Mouse (Mus musculus): Measurements from ENCODE around the gene Smyd4.

Smyd4 gene

GRCm38 (mm10) chr11:75420810-75421374 is 72.7 kb downstream of the Smyd4 start:
- no peak for DNase-seq (ENCODE audit: low spot score in 2 of 2)

GRCm38 (mm10) chr11:75421375-75422012 is 73.3 kb downstream of the Smyd4 start:
- DNase-seq (ENCODE audit: low spot score in 2 of 2): no peak

GRCm38 (mm10) chr11:75422013-75422792 is 74.0 kb downstream of the Smyd4 start, which contains the start of gene Serpinf1:
Gene Serpinf1, minus strand, starts transcription at chr11:75422701.
- DNase-seq (ENCODE audit: low spot score in 2 of 2): no peak

- DNase-seq (ENCODE audit: low spot score in 2 of 2): no peak
These were observed 74.9 kb downstream of the Smyd4 start for GRCm38 (mm10) chr11:75423091-75423490.

GRCm38 (mm10) chr11:75424033-75424432 is 75.8 kb downstream of the Smyd4 start:
- no peak for DNase-seq (ENCODE audit: low spot score in 2 of 2)

- DNase-seq (ENCODE audit: low spot score in 2 of 2): no peak
These were observed 76.2 kb downstream of the Smyd4 start for GRCm38 (mm10) chr11:75424459-75424858.

- no peak for DNase-seq (ENCODE audit: low spot score in 2 of 2)
These were observed 80.9 kb downstream of the Smyd4 start for GRCm38 (mm10) chr11:75429019-75429705.

- peak; percentile 77 to 88 for DNase-seq (ENCODE audit: low spot score in 2 of 2)
These were observed 83.1 kb downstream of the Smyd4 start for GRCm38 (mm10) chr11:75431307-75431706.

GRCm38 (mm10) chr11:75434138-75434537 is 85.9 kb downstream of the Smyd4 start:
- no peak for DNase-seq (ENCODE audit: low spot score in 2 of 2)

- no peak for DNase-seq (ENCODE audit: low spot score in 2 of 2)
These were observed 90.0 kb downstream of the Smyd4 start for GRCm38 (mm10) chr11:75438194-75438593.

GRCm38 (mm10) chr11:75438804-75439203 is 90.6 kb downstream of the Smyd4 start:
- no peak for DNase-seq (ENCODE audit: low spot score in 2 of 2)

GRCm38 (mm10) chr11:75439363-75439762 is 91.1 kb downstream of the Smyd4 start, which contains the start of gene Serpinf2:
Gene Serpinf2, minus strand, starts transcription at chr11:75439591.
- no peak for DNase-seq (ENCODE audit: low spot score in 2 of 2)

- DNase-seq (ENCODE audit: low spot score in 2 of 2): no peak
These were observed 91.7 kb downstream of the Smyd4 start for GRCm38 (mm10) chr11:75439951-75440350.

GRCm38 (mm10) chr11:75441034-75441433 is 92.8 kb downstream of the Smyd4 start:
- DNase-seq (ENCODE audit: low spot score in 2 of 2): no peak

GRCm38 (mm10) chr11:75441601-75442000 is 93.4 kb downstream of the Smyd4 start:
- DNase-seq (ENCODE audit: low spot score in 2 of 2): no peak

- DNase-seq (ENCODE audit: low spot score in 2 of 2): no peak
These were observed 95.5 kb downstream of the Smyd4 start for GRCm38 (mm10) chr11:75443711-75444110.

GRCm38 (mm10) chr11:75448575-75448974 is 100.3 kb downstream of the Smyd4 start:
- DNase-seq (ENCODE audit: low spot score in 2 of 2): no peak

- DNase-seq (ENCODE audit: low spot score in 2 of 2): no peak
These were observed 101.5 kb downstream of the Smyd4 start for GRCm38 (mm10) chr11:75449695-75450094.

- no peak for DNase-seq (ENCODE audit: low spot score in 2 of 2)
These were observed 102.2 kb downstream of the Smyd4 start for GRCm38 (mm10) chr11:75450304-75450908.

GRCm38 (mm10) chr11:75450936-75451335 is 102.7 kb downstream of the Smyd4 start:
- DNase-seq (ENCODE audit: low spot score in 2 of 2): no peak

GRCm38 (mm10) chr11:75452081-75452480 is 103.8 kb downstream of the Smyd4 start:
- DNase-seq (ENCODE audit: low spot score in 2 of 2): no peak
